Mouse (Mus musculus) c-Kit-negative CD71-positive TER-119-positive erythroid progenitor cells, embryonic 14.5 days (primary cell): ENCODE measurements around the gene Cd244a.

Experiments used
- DNase-seq: peaks from one replicate; pipeline ENCODE4 v3.0.0-alpha.2; 2013; ENCODE audit warnings: low read depth, low spot score

Gene Cd244a

DNA sequence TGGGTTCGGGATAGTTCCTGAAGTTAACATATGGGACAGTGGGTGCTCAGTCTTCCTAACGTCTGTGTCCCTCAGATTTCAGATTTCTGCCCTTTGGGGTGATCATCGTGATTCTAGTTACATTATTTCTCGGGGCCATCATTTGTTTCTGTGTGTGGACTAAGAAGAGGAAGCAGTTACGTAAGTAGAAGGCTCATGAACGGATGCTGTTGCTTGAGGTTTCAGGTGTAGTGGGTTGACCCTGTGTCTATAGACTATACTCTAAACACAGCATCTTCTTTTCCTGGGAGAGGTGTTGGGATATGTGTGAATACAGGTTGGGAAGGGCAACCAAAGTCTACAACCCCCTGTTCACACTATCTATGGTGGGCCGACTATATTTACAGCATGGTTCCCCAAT lies 18.2 kb downstream of the Cd244a start:
- no peak for DNase-seq

GRCm38 (mm10) chr1:171584584-171584983 lies 25.6 kb downstream of the Cd244a start:
- DNase-seq, result no peak

GRCm38 (mm10) chr1:171604686-171605085 lies 45.7 kb downstream of the Cd244a start:
- DNase-seq, result no peak

DNA sequence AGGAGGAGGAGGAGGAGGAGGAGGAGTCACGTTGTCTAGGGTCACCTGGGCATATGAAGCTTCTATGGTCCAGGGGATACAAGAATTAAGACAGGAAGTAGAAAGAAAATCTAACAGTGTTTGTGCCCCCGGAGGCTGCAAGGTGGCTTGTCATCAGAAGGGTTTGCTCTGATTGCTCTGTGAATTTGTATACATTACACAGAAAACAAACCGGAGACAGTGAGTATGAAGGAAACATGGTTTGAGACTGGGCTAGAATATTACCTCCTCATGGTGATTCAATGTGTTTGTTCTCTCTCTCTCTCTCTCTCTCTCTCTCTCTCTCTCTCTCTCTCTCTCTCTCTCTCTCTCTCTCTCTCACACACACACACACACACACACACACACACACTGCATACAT lies 47.7 kb downstream of the Cd244a start:
- no peak for DNase-seq

- DNase-seq, result no peak
These were observed 48.2 kb downstream of the Cd244a start, which contains the start of gene Ly9 for GRCm38 (mm10) chr1:171607176-171607575. TSS of gene Ly9 (minus strand) at chr1:171607410.

DNA sequence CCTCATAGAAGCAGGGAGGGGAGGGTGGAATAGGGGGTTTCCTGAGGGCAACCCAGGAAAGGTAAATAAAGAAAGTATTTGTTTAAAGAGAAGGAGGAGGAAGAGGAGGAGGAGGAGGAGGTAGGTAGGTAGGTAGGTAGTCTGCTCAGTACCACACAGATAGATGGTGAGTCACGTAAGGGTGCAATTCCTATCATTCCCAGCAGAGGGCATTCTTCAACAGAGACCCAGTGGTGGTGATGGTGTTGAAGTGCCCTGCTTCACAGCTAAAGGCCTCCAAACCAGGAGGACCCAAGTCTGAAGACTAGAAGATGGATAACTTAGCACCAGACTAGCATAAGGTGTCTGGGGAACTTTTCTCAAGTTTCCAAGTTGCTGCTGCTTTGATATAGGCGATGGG lies 51.0 kb downstream of the Cd244a start:
- DNase-seq, result peak; percentile 12

- no peak for DNase-seq
These were observed 51.8 kb downstream of the Cd244a start for GRCm38 (mm10) chr1:171610781-171611180.

DNA sequence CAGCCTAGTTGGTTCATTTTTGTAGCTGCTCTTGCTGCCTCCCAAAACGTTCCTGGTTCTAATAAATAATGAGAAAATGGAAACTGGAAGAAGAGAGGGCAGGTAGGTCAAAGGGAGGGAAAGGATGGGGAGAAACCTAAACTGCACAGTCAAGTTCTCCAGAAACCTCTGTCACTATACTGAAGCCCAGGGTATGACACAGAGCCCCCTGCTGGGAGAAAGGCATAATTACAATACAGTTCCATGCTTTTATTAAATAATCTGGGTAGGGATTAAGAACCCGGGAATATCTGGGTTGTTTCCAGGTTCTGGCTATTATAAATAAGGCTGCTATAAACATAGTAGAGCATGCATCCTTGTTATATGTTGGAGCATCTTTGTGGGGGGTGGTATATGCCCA lies 55.0 kb downstream of the Cd244a start:
- DNase-seq, result no peak

GRCm38 (mm10) chr1:171616881-171617515 lies 58.0 kb downstream of the Cd244a start:
- no peak for DNase-seq

DNA sequence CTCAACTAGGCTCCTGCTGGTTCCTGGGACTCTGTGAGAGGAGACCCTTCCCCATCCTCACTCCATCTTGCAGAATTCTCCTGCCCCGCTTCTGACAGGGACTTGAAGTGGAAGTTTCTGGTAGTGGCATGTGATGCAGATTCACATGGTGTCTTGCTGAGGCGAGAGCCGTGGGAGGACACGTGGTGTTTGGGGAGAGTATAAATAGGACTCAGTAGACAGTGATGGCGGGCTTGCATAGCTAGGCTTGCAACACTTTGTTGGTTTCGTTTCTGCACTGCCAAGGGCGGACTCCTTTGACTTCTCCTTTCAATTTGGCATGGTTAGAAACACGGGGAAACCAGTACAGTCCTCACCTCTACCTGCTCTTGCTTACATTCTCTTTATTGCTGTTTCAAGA lies 60.0 kb downstream of the Cd244a start:
- no peak for DNase-seq

DNA sequence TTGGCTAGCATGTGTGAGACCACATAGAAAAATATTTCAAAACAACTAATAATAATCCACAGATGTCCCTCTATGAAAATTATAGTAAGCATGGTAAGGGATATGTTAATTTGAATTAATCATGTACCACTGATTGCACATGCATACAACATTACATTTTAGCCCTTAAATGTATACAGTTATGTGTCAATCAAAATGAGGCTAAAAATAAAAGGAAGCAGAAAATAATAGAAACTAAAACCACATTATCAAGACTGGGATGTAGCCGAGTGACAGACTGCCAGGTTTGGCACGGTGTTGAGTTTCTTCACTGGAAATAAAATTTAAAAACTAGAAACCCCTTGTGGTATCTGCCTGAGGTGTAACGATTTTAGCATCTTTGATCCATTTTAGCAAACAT lies 60.7 kb downstream of the Cd244a start:
- no peak for DNase-seq

GRCm38 (mm10) chr1:171620091-171620490 lies 61.1 kb downstream of the Cd244a start:
- DNase-seq, result no peak

GRCm38 (mm10) chr1:171627801-171628200 lies 68.8 kb downstream of the Cd244a start:
- DNase-seq, result no peak

GRCm38 (mm10) chr1:171629168-171629567 lies 70.2 kb downstream of the Cd244a start:
- no peak for DNase-seq

GRCm38 (mm10) chr1:171630041-171630440 lies 71.0 kb downstream of the Cd244a start:
- DNase-seq, result no peak

DNA sequence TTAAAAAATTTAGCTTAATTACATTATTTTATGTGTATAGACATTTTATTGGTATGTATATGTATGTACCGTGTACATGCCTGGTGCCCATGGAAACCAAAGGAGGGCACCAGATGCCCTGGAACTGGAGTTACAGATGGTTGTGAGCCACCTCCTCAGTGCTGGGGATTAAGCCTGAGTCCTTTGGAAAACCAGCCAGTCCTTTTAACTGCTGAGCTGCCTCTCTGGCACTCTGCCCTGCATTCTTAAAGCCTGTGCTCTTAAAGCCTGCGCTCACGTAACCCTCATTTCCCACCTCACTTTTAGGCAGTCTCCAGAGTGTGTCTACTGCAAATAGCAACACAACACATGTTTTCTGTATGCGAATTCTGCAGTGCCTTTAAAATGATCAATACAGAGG lies 71.9 kb downstream of the Cd244a start:
- no peak for DNase-seq

GRCm38 (mm10) chr1:171631447-171631846 lies 72.5 kb downstream of the Cd244a start:
- no peak for DNase-seq

DNA sequence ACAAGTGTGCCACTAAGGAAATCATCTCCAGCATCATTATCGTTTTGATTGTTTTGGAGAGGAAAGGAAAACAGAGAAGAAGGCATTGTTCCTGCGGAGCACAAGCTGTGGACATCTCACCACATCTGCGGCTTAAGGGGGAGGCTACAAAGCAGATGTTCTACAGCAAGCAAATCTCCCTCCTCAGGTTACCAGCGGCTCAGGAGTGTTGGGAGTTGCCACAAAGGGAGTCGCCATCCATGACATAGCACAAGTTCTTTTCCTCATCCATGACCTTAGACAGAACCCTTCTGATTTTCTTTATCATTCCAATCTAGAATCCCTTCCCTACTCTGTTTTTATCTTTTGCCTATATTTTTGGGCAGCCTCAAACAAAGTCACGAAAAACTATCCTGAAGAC lies 76.7 kb downstream of the Cd244a start:
- DNase-seq, result no peak

DNA sequence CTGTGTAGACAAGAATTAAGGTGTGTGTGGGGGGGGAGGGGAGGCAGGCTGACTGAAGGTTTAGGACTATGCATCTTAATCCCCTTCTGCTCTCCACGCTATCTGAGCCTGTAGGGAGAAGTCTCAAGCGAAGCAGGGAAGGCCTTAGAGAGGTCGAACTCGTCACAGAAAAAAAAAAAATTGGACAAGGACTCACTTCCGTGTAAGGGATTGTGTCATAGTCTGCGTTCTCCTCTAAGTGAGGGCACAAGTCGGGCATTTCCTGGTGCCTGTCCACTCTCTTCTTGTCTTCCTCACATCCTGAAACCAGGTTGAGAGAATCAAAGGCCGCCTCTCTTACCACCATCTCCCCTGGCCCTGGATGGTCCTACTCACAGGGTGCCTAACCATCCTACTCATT lies 78.1 kb downstream of the Cd244a start:
- DNase-seq, result no peak

- no peak for DNase-seq
These were observed 79.7 kb downstream of the Cd244a start for GRCm38 (mm10) chr1:171638686-171639085.

GRCm38 (mm10) chr1:171640796-171641195 lies 81.8 kb downstream of the Cd244a start:
- no peak for DNase-seq

DNA sequence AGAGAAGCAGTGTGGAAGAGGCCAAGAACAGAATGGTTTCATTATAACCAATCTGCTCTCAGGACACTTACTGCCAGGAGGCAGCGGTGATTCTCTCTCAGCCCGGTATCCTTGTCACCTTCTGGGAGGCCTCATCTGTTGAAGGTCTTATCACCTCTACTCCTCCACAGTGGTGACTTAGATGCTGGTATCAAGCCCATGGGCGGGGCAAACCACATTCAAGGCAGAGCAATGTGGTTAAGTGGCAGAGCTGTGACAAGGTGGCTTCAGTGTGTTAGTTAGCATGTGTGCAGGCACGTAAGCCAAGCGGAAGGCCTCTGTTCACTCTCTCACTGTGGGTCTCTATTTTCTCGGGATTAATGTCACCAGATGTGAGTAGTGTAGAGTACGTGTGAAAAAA lies 84.6 kb downstream of the Cd244a start:
- peak; percentile 8 for DNase-seq

DNA sequence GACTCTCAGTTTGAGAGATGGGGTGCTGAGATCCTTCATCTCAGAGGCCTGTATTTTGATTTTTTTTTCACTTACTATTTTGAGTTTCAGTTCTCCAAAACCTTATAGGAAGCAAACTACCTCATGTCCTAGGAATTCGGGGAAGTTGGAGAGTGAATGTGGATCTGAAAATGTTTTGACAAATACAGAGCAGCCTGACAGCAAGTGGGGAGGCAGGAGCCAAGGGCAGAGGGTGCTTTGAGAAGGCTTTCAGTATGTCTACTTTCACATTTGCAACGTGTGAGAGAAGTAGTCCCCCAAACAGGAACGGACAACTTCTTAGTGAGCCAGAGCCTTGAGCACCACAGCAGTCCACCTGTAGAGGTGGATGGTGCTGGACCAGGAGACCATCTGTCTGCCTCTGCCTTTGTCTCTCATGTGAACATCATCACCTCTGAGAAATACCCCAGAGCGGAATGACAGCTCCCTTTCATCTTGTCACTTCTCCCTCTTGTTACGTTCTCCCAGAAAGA lies 87.5 kb downstream of the Cd244a start:
- no peak for DNase-seq

GRCm38 (mm10) chr1:171647716-171648115 lies 88.7 kb downstream of the Cd244a start:
- no peak for DNase-seq
